Mouse (Mus musculus) gastrocnemius, postnatal 4 days (tissue): ENCODE results near the gene Senp1. TPM values are rescaled to one million over a fixed set of nuclear protein-coding genes. Genes with fewer than 3 reads are reported as not detected.
A peak's percentile ranks its signal among the peaks of the same experiment; 100 is the strongest.

Experiments used
- DNase-seq, 2 experiments: peaks; one replicate each; pipeline ENCODE4 v3.0.0; 2021 to 2022; ENCODE audit warnings: low spot score in 2 of 2, mixed read lengths in 2 of 2
- total RNA-seq, 2 experiments: library from RNA; stranded (reverse); gene quantifications; 2 replicates each; pipeline ENCODE4 v1.2.3; 2021

Gene Senp1
- total RNA-seq, 2 experiments from 2014 or later: 17.7 to 21.7 TPM

- no peak for DNase-seq
Observed at GRCm38 (mm10) chr15:98003822-98004739, 89.5 kb downstream of the Senp1 start, which contains the start of gene Col2a1. TSS of gene Col2a1 (minus strand) at chr15:98004695.

- peak in 1 of 2 experiments; percentile 58 for DNase-seq
Observed at GRCm38 (mm10) chr15:98002991-98003821, 90.3 kb downstream of the Senp1 start.

GRCm38 (mm10) chr15:98002113-98002990, 91.2 kb downstream of the Senp1 start:
- no peak for DNase-seq

GRCm38 (mm10) chr15:98001321-98002112, 92.0 kb downstream of the Senp1 start:
- DNase-seq: peak in 1 of 2 experiments; percentile 56

- no peak for DNase-seq
Observed at GRCm38 (mm10) chr15:97999991-98000390, 93.6 kb downstream of the Senp1 start.

GRCm38 (mm10) chr15:97999546-97999945, 94.0 kb downstream of the Senp1 start:
- DNase-seq: no peak

- DNase-seq: no peak
Observed at GRCm38 (mm10) chr15:97996716-97997256, 96.8 kb downstream of the Senp1 start.

GRCm38 (mm10) chr15:97992712-97993286, 100.7 kb downstream of the Senp1 start:
- DNase-seq: peak; percentile 46 to 82

GRCm38 (mm10) chr15:97992027-97992711, 101.4 kb downstream of the Senp1 start:
- peak in 1 of 2 experiments; percentile 46 for DNase-seq

- DNase-seq: no peak
Observed at GRCm38 (mm10) chr15:97991285-97991895, 102.2 kb downstream of the Senp1 start.

- no peak for DNase-seq
Observed at GRCm38 (mm10) chr15:97990721-97991120, 102.8 kb downstream of the Senp1 start.

- no peak for DNase-seq
Observed at GRCm38 (mm10) chr15:97990124-97990523, 103.4 kb downstream of the Senp1 start.

- no peak for DNase-seq
Observed at GRCm38 (mm10) chr15:97989544-97989943, 104.0 kb downstream of the Senp1 start.

Other genes with a start within 250 kb of the Senp1 start
- gene Hdac7, start 249.2 kb downstream of the Senp1 start, total RNA-seq: 10 to 100 TPM; 53.6 to 57.9 TPM
- under 1 TPM; 0.15 to 0.47 TPM for gene Vdr, start 183.1 kb downstream of the Senp1 start, total RNA-seq
- gene Tmem106c, start 129.5 kb downstream of the Senp1 start, total RNA-seq: 10 to 100 TPM; 22.6 to 23.0 TPM
- 10 to 100 TPM; 20.0 to 36.3 TPM for gene Col2a1, start 89.0 kb downstream of the Senp1 start, total RNA-seq
- 100 to 1,000 TPM; 776 to 786 TPM for gene Pfkm, start 1.2 kb downstream of the Senp1 start, total RNA-seq
- gene Asb8, start 71.9 kb upstream of the Senp1 start, total RNA-seq: 100 to 1,000 TPM; 148 to 174 TPM
- gene Ccdc184, start 73.4 kb upstream of the Senp1 start, total RNA-seq: not detected
- gene Olfr288, start 101.8 kb upstream of the Senp1 start, total RNA-seq: not detected
- not detected for gene Gm44579, start 127.2 kb upstream of the Senp1 start, total RNA-seq
- gene Olfr287, start 127.3 kb upstream of the Senp1 start, total RNA-seq: not detected
- gene Olfr286, start 140.7 kb upstream of the Senp1 start, total RNA-seq: not detected
- not detected for gene H1fnt, start 163.5 kb upstream of the Senp1 start, total RNA-seq
- gene Zfp641, start 202.4 kb upstream of the Senp1 start, total RNA-seq: 10 to 100 TPM in 1 of 2 experiments, 1 to 10 TPM in 1; 9.8 to 10.7 TPM
- not detected for gene Olfr285, start 223.6 kb upstream of the Senp1 start, total RNA-seq
- not detected for gene Olfr284, start 247.2 kb upstream of the Senp1 start, total RNA-seq